Mouse (Mus musculus): ENCODE measurements around the gene Ubxn2a. TPM values are rescaled to one million over a fixed set of nuclear protein-coding genes. Genes with fewer than 3 reads are reported as not detected.

The Ubxn2a gene
- polyA plus RNA-seq, 1 experiment from 2014 or later: 27.7 TPM

- no peaks in the 10 kb centered on the region for H3K27me3 ChIP-seq
- ATAC-seq (no peak), DNase-seq (ENCODE audit: low read depth, low spot score) (no peak)
- no peak for TF ChIP-seq CTCF (IDR thresholded peaks at IDR 0.05)
- ChIA-PET POLR2A (no interaction called here), CTCF (interaction anchor here (1.0 to 1.2 kb wide), 2 partner anchors 10 to 71 kb away, joined by 3 to 4 read pairs; partner anchors contain the start of gene Fam228b)
- in situ Hi-C loops (cut with MboI; ENCODE audit: low pct_unique_long_range_greater_than_20kb): no loop called here
Observed at GRCm38 (mm10) chr12:4840010-4840409, 67.5 kb downstream of the Ubxn2a start.

- in situ Hi-C loops (cut with MboI; ENCODE audit: low pct_unique_long_range_greater_than_20kb): no loop called here
- POLR2A ChIA-PET: no interaction called here
- DNase-seq (ENCODE audit: low read depth, low spot score) (no peak), ATAC-seq (no peak)
- CTCF ChIA-PET: no interaction called here
- H3K27me3 ChIP-seq: no peaks in the 10 kb centered on the region
- no peak for TF ChIP-seq CTCF (IDR thresholded peaks at IDR 0.05)
Observed at GRCm38 (mm10) chr12:4836959-4837358, 70.5 kb downstream of the Ubxn2a start.

Other genes with a start within 250 kb of the Ubxn2a start
- gene Fam228a, start 169.3 kb downstream of the Ubxn2a start, polyA plus RNA-seq (2021): 0.04 TPM
- gene Pfn4, start 138.7 kb downstream of the Ubxn2a start, polyA plus RNA-seq (2021): 0.53 TPM
- gene Fam228b, start 138.4 kb downstream of the Ubxn2a start, polyA plus RNA-seq (2021): 1.1 TPM
- gene Sf3b6, start 90.2 kb downstream of the Ubxn2a start, polyA plus RNA-seq (2021): 114 TPM
- 7.1 TPM for gene Fkbp1b, start 66.1 kb downstream of the Ubxn2a start, polyA plus RNA-seq (2021)
- gene Wdcp, start 64.4 kb downstream of the Ubxn2a start, polyA plus RNA-seq (2021): 11.2 TPM
- gene Mfsd2b, start 33.3 kb downstream of the Ubxn2a start, polyA plus RNA-seq (2021): 0.17 TPM
- 12.8 TPM for gene Atad2b, start 9.6 kb upstream of the Ubxn2a start, polyA plus RNA-seq (2021)